Mouse (Mus musculus) lung, adult 2 months (tissue): ENCODE measurements around the gene Wfdc15a. TPM values are rescaled to one million over a fixed set of nuclear protein-coding genes. Genes with fewer than 3 reads are reported as not detected.

ENCODE experiments used
- DNase-seq: peaks from one replicate; pipeline ENCODE4 v3.0.0; 2022
- H3K4me1 ChIP-seq: fragments of 200-500 bp; 2 replicates; pipeline ENCODE4 v1.6.1; 2011; ENCODE audit warnings: low read length; ENCODE audit not compliant: control insufficient read depth, insufficient read depth
- H3K4me3 ChIP-seq: fragments of 200-500 bp; replicated peaks from 2 replicates; pipeline ENCODE3; 2011; ENCODE audit warnings: low read depth, mild to moderate bottlenecking, control low read depth, low read length; ENCODE audit errors: extremely low read depth
- CTCF ChIP-seq: fragments of 200-500 bp; IDR thresholded peaks from 2 replicates; pipeline ENCODE4 v1.5.1; 2011; ENCODE audit warnings: mild to moderate bottlenecking, low read length, control low read depth; ENCODE audit not compliant: insufficient read depth
- POLR2A ChIP-seq: fragments of 200-500 bp; IDR thresholded peaks from 2 replicates; pipeline ENCODE4 v1.6.1; 2011; ENCODE audit warnings: low read depth, mild to moderate bottlenecking, control low read depth, low read length, borderline replicate concordance; ENCODE audit errors: extremely low read depth
- WGBS: fragments of 180-500 bp; shearing (Covaris S2); methylation state at CpG from one replicate; pipeline ENCODE4 v1.1.7; 2018; 5-methylcytosine and 5-hydroxymethylcytosine counted together
- polyA plus RNA-seq: library from polyadenylated mRNA; depleted of rRNA; stranded (reverse); fragments of >200 nt; gene quantifications from 2 replicates; pipeline ENCODE4 v1.2.3, GENCODE M21; 2012

Gene Wfdc15a
- polyA plus RNA-seq, 1 experiment = not detected

- DNase-seq = peak; percentile 36
- WGBS = 37% methylated on average over 3 of the region's 3 CpGs
- TF ChIP-seq CTCF (peak; percentile 40), POLR2A (no peak)
- Histone ChIP-seq H3K4me1 (no peaks in the 10 kb centered on the region; the same call in 1 of the 2 replicates), H3K4me3 (no peak overlapping the region)
Observed at GRCm38 (mm10) chr2:164180124-164180523, 19.8 kb downstream of the Wfdc15a start.

- TF ChIP-seq POLR2A = no peak
- TF ChIP-seq CTCF = no peak
Observed at GRCm38 (mm10) chr2:164177831-164178230, 22.1 kb downstream of the Wfdc15a start.

GRCm38 (mm10) chr2:164175850-164176249, 24.1 kb downstream of the Wfdc15a start:
- WGBS = 62% methylated on average over 3 of the region's 3 CpGs
- Histone ChIP-seq H3K4me3 (no peak overlapping the region), H3K4me1 (no peaks in the 10 kb centered on the region)
- DNase-seq = no peak
- no peak for TF ChIP-seq CTCF
- no peak for TF ChIP-seq POLR2A

More at GRCm38 (mm10) chr2:164177831-164178230, 22.1 kb downstream of the Wfdc15a start:
- 83% methylated on average over 5 of the region's 5 CpGs for WGBS
- DNase-seq = no peak
- H3K4me3 ChIP-seq = no peak overlapping the region
- H3K4me1 ChIP-seq = no peaks in the 10 kb centered on the region

- no peak for DNase-seq
- Histone ChIP-seq H3K4me3 (no peak overlapping the region), H3K4me1 (no peaks in the 10 kb centered on the region)
- TF ChIP-seq POLR2A (no peak), CTCF (no peak)
- WGBS = 77% methylated on average over 8 of the region's 8 CpGs
Observed at GRCm38 (mm10) chr2:164174649-164175395, 25.1 kb downstream of the Wfdc15a start.

- TF ChIP-seq CTCF (no peak), POLR2A (no peak)
- Histone ChIP-seq H3K4me1 (no peaks in the 10 kb centered on the region), H3K4me3 (no peak overlapping the region)
- no peak for DNase-seq
- WGBS = 50% methylated on average over 3 of the region's 3 CpGs
Observed at GRCm38 (mm10) chr2:164173394-164173793, 26.5 kb downstream of the Wfdc15a start.

- WGBS = 2% methylated on average over 29 of the region's 29 CpGs
- Histone ChIP-seq H3K4me3 (no peak within 1 kb of the TSS), H3K4me1 (no peaks in the 10 kb centered on the region)
- no peak for DNase-seq
- no peak for TF ChIP-seq CTCF
- no peak for TF ChIP-seq POLR2A
Observed at GRCm38 (mm10) chr2:164170902-164171301, 29.0 kb downstream of the Wfdc15a start, which contains the start of gene Kcns1. Gene Kcns1, minus strand, starts transcription at chr2:164171113.

- TF ChIP-seq POLR2A (no peak), CTCF (no peak)
- H3K4me3 ChIP-seq = no peak overlapping the region
- WGBS = 9% methylated on average over 11 of the region's 11 CpGs
- H3K4me1 ChIP-seq = no peaks in the 10 kb centered on the region
- DNase-seq = no peak
Observed at GRCm38 (mm10) chr2:164170326-164170725, 29.6 kb downstream of the Wfdc15a start.

- Histone ChIP-seq H3K4me3 (no peak overlapping the region), H3K4me1 (no peaks in the 10 kb centered on the region)
- 10% methylated on average over 42 of the region's 42 CpGs for WGBS
- DNase-seq = no peak
- no peak for TF ChIP-seq CTCF
- TF ChIP-seq POLR2A = no peak
Observed at GRCm38 (mm10) chr2:164168571-164168946, 31.4 kb downstream of the Wfdc15a start.

GRCm38 (mm10) chr2:164167752-164168570, 32.0 kb downstream of the Wfdc15a start:
- 12% methylated on average over 90 of the region's 90 CpGs for WGBS
- Histone ChIP-seq H3K4me3 (no peak overlapping the region), H3K4me1 (no peaks in the 10 kb centered on the region)
- no peak for DNase-seq
- TF ChIP-seq CTCF (no peak), POLR2A (no peak)
